Mouse (Mus musculus) lung, adult 2 months (tissue): ENCODE data around the gene Best1.

Source experiments
- CTCF ChIP-seq: fragments of 200-500 bp; IDR thresholded peaks from 2 replicates; pipeline ENCODE4 v1.5.1; 2011; ENCODE audit warnings: mild to moderate bottlenecking, low read length, control low read depth; ENCODE audit not compliant: insufficient read depth
- POLR2A ChIP-seq: fragments of 200-500 bp; IDR thresholded peaks from 2 replicates; pipeline ENCODE4 v1.6.1; 2011; ENCODE audit warnings: low read depth, mild to moderate bottlenecking, control low read depth, low read length, borderline replicate concordance; ENCODE audit errors: extremely low read depth

GRCm38 (mm10) chr19:9956624-9957388, 44.6 kb downstream of the Best1 start:
- no peak for TF ChIP-seq CTCF
- no peak for TF ChIP-seq POLR2A
